Mouse (Mus musculus): ENCODE results near the gene Fam184b. TPM values are rescaled to one million over a fixed set of nuclear protein-coding genes. Genes with fewer than 3 reads are reported as not detected.
A peak's percentile ranks its signal among the peaks of the same experiment; 100 is the strongest.

Gene Fam184b
- polyA plus RNA-seq, 1 experiment, result not detected

DNA sequence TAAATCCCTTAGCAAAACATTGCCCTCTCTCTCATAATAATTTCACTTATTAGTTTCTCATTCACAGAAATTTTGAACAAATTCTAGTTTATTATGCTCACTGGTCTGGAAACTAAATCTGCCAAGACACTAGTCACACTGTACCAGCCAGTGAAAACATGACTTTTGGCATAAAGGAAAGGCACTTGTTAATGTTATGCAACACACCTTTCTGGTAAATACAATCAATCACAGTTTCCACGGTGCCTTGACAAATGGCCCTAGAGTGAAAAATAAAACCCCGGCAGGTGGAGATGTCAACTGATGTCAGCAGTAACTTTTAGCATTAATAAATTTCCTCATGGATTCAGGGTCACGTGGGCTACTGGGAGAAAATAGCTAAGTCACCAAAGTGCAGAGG is 62.7 kb downstream of the Fam184b start:
- no peak overlapping the region for H3K4me3 ChIP-seq (ENCODE audit: insufficient read depth, low read depth, low read length)
- 76% methylated on average over 3 of the region's 3 CpGs for WGBS
- no peaks in the 10 kb centered on the region for H3K4me1 ChIP-seq (ENCODE audit: control insufficient read depth, insufficient read depth, low read length)
- no peak overlapping the region for H3K27ac ChIP-seq (ENCODE audit: insufficient read depth, low read depth, low read length)
- TF ChIP-seq POLR2A (IDR thresholded peaks at IDR 0.05; ENCODE audit: insufficient read depth, low read depth, low read length), result no peak
- TF ChIP-seq CTCF (IDR thresholded peaks at IDR 0.05; ENCODE audit: insufficient read depth, low read depth, low read length), result no peak

DNA sequence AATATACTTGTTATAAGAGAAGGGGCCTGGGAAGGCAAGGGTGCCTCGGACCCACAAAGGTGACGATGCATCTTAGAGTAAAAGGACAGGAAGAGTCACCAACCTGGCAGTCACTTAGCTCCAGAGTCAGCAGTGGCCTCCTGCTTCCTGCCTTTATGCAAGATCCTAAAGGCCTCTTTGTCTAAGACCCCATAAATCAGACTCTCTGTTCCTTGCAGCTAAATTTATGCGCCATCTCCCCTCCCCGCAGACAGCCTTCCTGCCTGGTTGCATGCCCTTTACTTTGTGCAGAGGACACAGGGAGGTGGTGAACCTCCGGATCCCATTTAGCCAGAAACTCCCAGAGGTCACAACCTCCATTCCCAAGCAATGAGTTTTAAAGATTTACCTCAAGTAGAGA is 66.6 kb downstream of the Fam184b start:
- Histone ChIP-seq H3K27ac (ENCODE audit: insufficient read depth, low read depth, low read length) (no peak overlapping the region), H3K4me1 (ENCODE audit: control insufficient read depth, insufficient read depth, low read length) (no peaks in the 10 kb centered on the region), H3K4me3 (ENCODE audit: insufficient read depth, low read depth, low read length) (no peak overlapping the region)
- WGBS, result 65% methylated on average over 5 of the region's 5 CpGs
- TF ChIP-seq CTCF (IDR thresholded peaks at IDR 0.05; ENCODE audit: insufficient read depth, low read depth, low read length) (no peak), POLR2A (IDR thresholded peaks at IDR 0.05; ENCODE audit: insufficient read depth, low read depth, low read length) (no peak)

DNA sequence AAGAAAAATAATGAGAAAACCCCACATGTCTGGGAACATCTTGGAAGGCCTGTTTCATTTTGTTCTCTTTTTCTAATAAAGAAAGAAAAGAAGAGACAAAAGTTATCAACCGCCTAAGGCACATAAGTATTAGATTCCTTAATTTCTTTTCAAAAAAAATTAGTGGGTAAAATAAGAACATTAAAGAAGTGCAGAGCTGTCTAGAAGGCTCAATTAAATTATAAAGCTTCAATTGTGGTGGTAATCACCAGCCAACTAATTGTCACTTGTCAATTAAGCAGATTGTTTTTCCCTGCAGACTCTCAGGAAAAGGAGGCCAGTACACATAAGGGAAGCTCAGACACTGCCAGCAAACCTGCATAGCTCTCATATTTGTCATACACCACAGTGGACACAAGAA is 73.6 kb downstream of the Fam184b start:
- WGBS, result 89% methylated on average over 1 of the region's 1 CpGs
- H3K4me1 ChIP-seq (ENCODE audit: control insufficient read depth, insufficient read depth, low read length), result no peaks in the 10 kb centered on the region
- no peak overlapping the region for H3K27ac ChIP-seq (ENCODE audit: insufficient read depth, low read depth, low read length)
- no peak overlapping the region for H3K4me3 ChIP-seq (ENCODE audit: insufficient read depth, low read depth, low read length)
- TF ChIP-seq POLR2A (IDR thresholded peaks at IDR 0.05; ENCODE audit: insufficient read depth, low read depth, low read length) (no peak), CTCF (IDR thresholded peaks at IDR 0.05; ENCODE audit: insufficient read depth, low read depth, low read length) (no peak)

DNA sequence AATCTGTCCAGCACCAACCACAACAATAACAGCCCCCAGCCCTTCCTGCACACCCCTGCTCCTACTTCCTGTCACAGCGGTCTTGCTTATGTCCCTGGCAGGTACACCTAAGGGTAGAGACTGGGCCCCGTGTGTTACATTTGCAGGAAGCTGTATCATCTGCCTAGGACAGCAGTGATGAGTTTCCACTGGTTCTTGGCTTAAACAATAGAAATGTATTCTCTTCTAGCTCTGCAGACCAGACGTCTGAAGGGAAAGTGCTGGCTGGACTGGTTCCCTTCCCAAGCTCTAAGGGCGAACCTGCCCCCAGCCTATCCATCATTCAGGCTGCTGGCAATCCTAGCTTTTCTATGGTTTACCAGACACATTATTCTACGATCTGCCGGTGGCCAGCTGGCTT is 75.4 kb downstream of the Fam184b start:
- no peak overlapping the region for H3K27ac ChIP-seq (ENCODE audit: insufficient read depth, low read depth, low read length)
- WGBS, result 57% methylated on average over 6 of the region's 6 CpGs
- TF ChIP-seq CTCF (IDR thresholded peaks at IDR 0.05; ENCODE audit: insufficient read depth, low read depth, low read length) (no peak), POLR2A (IDR thresholded peaks at IDR 0.05; ENCODE audit: insufficient read depth, low read depth, low read length) (no peak)
- no peaks in the 10 kb centered on the region for H3K4me1 ChIP-seq (ENCODE audit: control insufficient read depth, insufficient read depth, low read length)
- no peak overlapping the region for H3K4me3 ChIP-seq (ENCODE audit: insufficient read depth, low read depth, low read length)

DNA sequence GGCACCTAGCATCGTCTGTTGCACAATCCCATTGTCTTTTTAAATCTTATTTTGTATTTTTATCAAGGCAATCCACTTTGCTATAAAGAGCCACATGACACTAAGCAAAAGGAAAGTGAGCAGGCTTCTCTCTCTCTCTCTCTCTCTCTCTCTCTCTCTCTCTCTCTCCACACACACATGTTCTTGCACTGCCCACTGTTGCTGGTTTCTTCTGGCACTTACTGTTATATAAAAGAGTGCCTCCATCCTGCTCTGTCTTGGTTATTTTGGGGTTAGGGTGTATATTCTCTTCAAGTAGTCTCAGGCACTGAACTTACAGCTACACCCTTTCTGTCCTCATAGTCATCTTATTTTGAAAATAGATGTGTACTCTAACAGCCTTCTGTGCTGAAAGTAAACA is 89.8 kb downstream of the Fam184b start:
- TF ChIP-seq POLR2A (IDR thresholded peaks at IDR 0.05; ENCODE audit: insufficient read depth, low read depth, low read length), result no peak
- no peak for TF ChIP-seq CTCF (IDR thresholded peaks at IDR 0.05; ENCODE audit: insufficient read depth, low read depth, low read length)
- H3K27ac ChIP-seq (ENCODE audit: insufficient read depth, low read depth, low read length), result no peak overlapping the region
- no peak overlapping the region for H3K4me3 ChIP-seq (ENCODE audit: insufficient read depth, low read depth, low read length)
- H3K4me1 ChIP-seq (ENCODE audit: control insufficient read depth, insufficient read depth, low read length), result no peaks in the 10 kb centered on the region
- WGBS, result 95% methylated on average over 1 of the region's 1 CpGs

DNA sequence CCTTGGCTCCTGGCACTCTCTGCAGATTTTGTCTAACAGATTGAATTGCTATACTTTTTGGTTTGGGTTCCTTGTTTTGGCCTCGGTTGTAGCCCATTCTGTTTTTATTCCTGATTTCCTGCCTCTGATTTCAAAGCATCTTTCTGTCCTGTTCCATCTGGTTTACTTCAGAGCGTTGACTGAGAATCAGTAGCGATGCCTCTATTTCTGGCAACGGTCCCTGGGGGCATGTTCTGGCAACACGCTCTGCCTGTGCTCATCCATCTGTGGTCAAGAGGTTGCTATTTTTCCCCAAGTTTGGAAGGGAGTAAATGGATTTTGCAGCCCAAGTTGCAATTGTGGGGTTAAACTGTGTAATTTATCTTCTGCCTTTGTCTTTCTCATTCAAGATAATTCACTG is 96.0 kb downstream of the Fam184b start:
- H3K27ac ChIP-seq (ENCODE audit: insufficient read depth, low read depth, low read length), result no peak overlapping the region
- no peak overlapping the region for H3K4me3 ChIP-seq (ENCODE audit: insufficient read depth, low read depth, low read length)
- TF ChIP-seq CTCF (IDR thresholded peaks at IDR 0.05; ENCODE audit: insufficient read depth, low read depth, low read length), result no peak
- TF ChIP-seq POLR2A (IDR thresholded peaks at IDR 0.05; ENCODE audit: insufficient read depth, low read depth, low read length), result no peak
- H3K4me1 ChIP-seq (ENCODE audit: control insufficient read depth, insufficient read depth, low read length), result no peaks in the 10 kb centered on the region
- 42% methylated on average over 5 of the region's 5 CpGs for WGBS

DNA sequence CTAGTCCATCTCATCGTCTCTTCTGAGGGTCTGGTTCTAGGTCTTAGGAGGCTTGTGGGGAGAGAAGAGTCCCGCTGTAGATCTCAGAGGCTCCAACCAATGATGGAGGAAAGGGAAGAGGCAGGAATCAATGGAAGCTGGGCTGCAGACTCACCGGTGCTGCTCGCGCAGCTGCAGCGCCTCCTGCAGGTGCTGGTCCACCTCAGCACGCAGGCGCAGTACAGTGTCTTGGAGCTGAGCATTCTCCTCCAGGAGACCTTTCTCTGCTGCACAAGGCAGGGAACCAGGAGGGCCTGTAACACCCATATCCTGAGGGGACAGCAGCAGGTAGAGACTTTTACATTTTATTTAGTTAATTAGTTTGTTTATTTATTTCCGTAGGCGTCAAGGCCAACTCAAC is 99.9 kb downstream of the Fam184b start:
- 61% methylated on average over 10 of the region's 10 CpGs for WGBS

DNA sequence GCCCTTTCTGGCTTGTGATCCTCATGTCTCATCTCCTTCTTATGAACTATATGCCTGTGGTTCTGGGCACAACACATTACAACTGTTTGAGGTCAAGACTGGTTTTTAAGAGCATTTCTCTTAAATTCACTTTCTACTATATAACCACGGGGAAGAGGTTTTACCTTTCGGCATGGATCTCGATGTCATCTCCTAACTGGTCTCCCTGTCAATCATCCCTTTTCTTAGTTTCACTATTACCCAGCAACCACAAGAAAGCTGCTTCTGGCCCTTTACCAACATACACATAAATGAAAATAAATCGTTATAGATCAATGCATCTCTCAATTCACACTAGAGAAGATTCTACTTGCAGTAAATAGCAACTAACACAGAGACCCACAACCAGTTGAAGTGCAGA is 104.2 kb downstream of the Fam184b start:
- Histone ChIP-seq H3K27ac (ENCODE audit: insufficient read depth, low read depth, low read length) (no peak overlapping the region), H3K4me1 (ENCODE audit: control insufficient read depth, insufficient read depth, low read length) (0 out of 2 replicates have a peak, but pooled peaks cover 5% of the 10 kb centered on the region), H3K4me3 (ENCODE audit: insufficient read depth, low read depth, low read length) (no peak overlapping the region)
- TF ChIP-seq CTCF (IDR thresholded peaks at IDR 0.05; ENCODE audit: insufficient read depth, low read depth, low read length), result no peak
- TF ChIP-seq POLR2A (IDR thresholded peaks at IDR 0.05; ENCODE audit: insufficient read depth, low read depth, low read length), result no peak
- whole genome bisulfite sequencing, result 60% methylated on average over 4 of the region's 4 CpGs

More for the DNA sequence above, 99.9 kb downstream of the Fam184b start:
- TF ChIP-seq POLR2A (IDR thresholded peaks at IDR 0.05; ENCODE audit: insufficient read depth, low read depth, low read length) (no peak), CTCF (IDR thresholded peaks at IDR 0.05; ENCODE audit: insufficient read depth, low read depth, low read length) (0 out of 2 replicates have a peak, but pooled peaks have one; percentile 13)
- H3K4me1 ChIP-seq (ENCODE audit: control insufficient read depth, insufficient read depth, low read length), result no peaks in the 10 kb centered on the region
- H3K4me3 ChIP-seq (ENCODE audit: insufficient read depth, low read depth, low read length), result no peak overlapping the region
- no peak overlapping the region for H3K27ac ChIP-seq (ENCODE audit: insufficient read depth, low read depth, low read length)

DNA sequence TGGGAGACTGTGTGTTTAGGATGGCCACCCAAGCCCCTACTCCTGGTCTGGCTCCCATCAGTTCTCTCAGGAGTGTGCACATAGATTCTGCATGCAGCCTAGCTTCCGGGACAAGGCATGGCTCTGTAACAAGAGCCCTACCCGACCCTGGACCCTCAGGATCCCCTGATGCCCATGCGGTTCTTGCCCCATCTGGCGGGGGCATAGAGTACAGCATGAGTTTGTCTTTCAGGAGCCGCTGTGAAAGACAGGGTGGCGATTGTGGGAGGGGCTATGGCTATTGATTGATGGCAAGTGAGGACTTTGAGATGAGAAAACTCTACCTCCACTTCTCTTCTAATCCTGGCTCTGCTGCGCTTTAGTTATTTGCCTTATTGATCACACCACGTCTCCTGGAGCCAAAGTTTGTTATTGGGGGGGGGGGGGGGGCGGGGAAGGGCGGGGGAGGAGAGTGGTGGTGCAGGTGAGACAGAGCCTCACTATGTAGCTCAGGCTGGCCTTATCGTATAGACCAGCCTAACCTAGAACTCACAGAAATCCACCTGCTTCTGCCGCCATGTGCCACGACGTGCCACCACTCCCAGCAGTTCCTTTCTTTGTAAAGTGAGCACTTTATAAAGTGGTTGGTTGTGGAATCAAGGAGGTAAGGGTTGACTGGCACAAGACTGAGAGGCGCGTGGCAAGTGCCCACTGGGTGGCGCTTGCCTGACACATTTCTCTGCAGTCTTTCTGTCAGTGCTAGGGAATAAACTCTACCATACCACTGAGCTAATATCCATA is 104.9 kb downstream of the Fam184b start:
- H3K27ac ChIP-seq (ENCODE audit: insufficient read depth, low read depth, low read length), result no peak overlapping the region
- WGBS, result 10% methylated on average over 16 of the region's 17 CpGs
- TF ChIP-seq CTCF (IDR thresholded peaks at IDR 0.05; ENCODE audit: insufficient read depth, low read depth, low read length) (peak; percentile 53; the same call in 1 of the 2 replicates), POLR2A (IDR thresholded peaks at IDR 0.05; ENCODE audit: insufficient read depth, low read depth, low read length) (no peak)

More for the DNA sequence above, 104.9 kb downstream of the Fam184b start:
- 0 out of 2 replicates have a peak, but pooled peaks cover 5% of the 10 kb centered on the region for H3K4me1 ChIP-seq (ENCODE audit: control insufficient read depth, insufficient read depth, low read length)
- no peak overlapping the region for H3K4me3 ChIP-seq (ENCODE audit: insufficient read depth, low read depth, low read length)
